Mouse (Mus musculus) cerebellum, postnatal 25 days (tissue): ENCODE data around the gene Pdcd1.
"Not testable (repeated sequence)": the region's sequence is repeated elsewhere in the genome, so short reads cannot be mapped to it uniquely, and the experiment has no call there.

Experiments used
- DNase-seq, 2 experiments: peaks; one replicate each; pipeline ENCODE4 v3.0.0; 2021; ENCODE audit warnings: mixed read lengths in 2 of 2

Gene Pdcd1

GRCm38 (mm10) chr1:94028741-94029140 lies 23.6 kb downstream of the Pdcd1 start:
- no peak for DNase-seq

- no peak for DNase-seq
Measured at GRCm38 (mm10) chr1:94027506-94028108, 24.7 kb downstream of the Pdcd1 start.

- DNase-seq = no peak
Measured at GRCm38 (mm10) chr1:94020151-94020550, 32.2 kb downstream of the Pdcd1 start, which contains the start of gene Neu4. Gene Neu4, plus strand, starts transcription at chr1:94020451.

- no peak for DNase-seq
Measured at GRCm38 (mm10) chr1:94011643-94012042, 40.7 kb downstream of the Pdcd1 start.

GRCm38 (mm10) chr1:94008826-94009225 lies 43.5 kb downstream of the Pdcd1 start:
- not testable (repeated sequence) for DNase-seq

GRCm38 (mm10) chr1:94005954-94006506 lies 46.3 kb downstream of the Pdcd1 start:
- not testable (repeated sequence) for DNase-seq

GRCm38 (mm10) chr1:94001023-94001422 lies 51.3 kb downstream of the Pdcd1 start:
- no peak for DNase-seq

- DNase-seq = not testable (repeated sequence)
Measured at GRCm38 (mm10) chr1:93991491-93991890, 60.9 kb downstream of the Pdcd1 start.

GRCm38 (mm10) chr1:93991068-93991467 lies 61.3 kb downstream of the Pdcd1 start:
- not testable (repeated sequence) for DNase-seq

GRCm38 (mm10) chr1:93990209-93990608 lies 62.1 kb downstream of the Pdcd1 start, which contains the start of gene Gal3st2c:
Gene Gal3st2c, plus strand, starts transcription at chr1:93990509.
- DNase-seq = not testable (repeated sequence)

GRCm38 (mm10) chr1:93988786-93989185 lies 63.6 kb downstream of the Pdcd1 start:
- no peak for DNase-seq
